In genomic region chr10:44071095-44071494, GRCm38 (mm10) we compare ENCODE assay signal across 8 mouse cellular contexts.
DNase-seq lines count a peak whose midpoint lies in the region; ATAC-seq and TF ChIP-seq lines count a peak whose summit lies in the region.

No protein-coding gene starts in this region.

- ATAC-seq in hindbrain, embryonic 13.5 days (ENCODE audit: low FRiP score): peak; percentile 87

- 4% methylated on average over 4 of the region's 4 CpGs for WGBS in hindbrain, embryonic 13.5 days

- peak; percentile 56 for TF ChIP-seq CTCF in ES-Bruce4 (IDR thresholded peaks at IDR 0.05; ENCODE audit: low read depth, low read length)
- TF ChIP-seq CTCF in embryonic fibroblast, embryonic 13.5 days (IDR thresholded peaks at IDR 0.05; ENCODE audit: borderline replicate concordance, insufficient read depth, low read length): peak; percentile 59; the same call in 1 of the 2 replicates

- peaks cover 2% of the 10 kb centered on the region for H3K4me1 ChIP-seq in ES-Bruce4 (ENCODE audit: control insufficient read depth, insufficient read depth, low read length)
- H3K4me1 ChIP-seq in embryonic fibroblast, embryonic 13.5 days (ENCODE audit: control insufficient read depth, insufficient read depth, low read length): no peaks in the 10 kb centered on the region
- H3K4me1 ChIP-seq in hindbrain, embryonic 13.5 days (replicated peaks): no peaks in the 10 kb centered on the region

- no peak for TF ChIP-seq POLR2A in ES-Bruce4 (IDR thresholded peaks at IDR 0.05; ENCODE audit: insufficient read depth, low read length)
- no peak for TF ChIP-seq POLR2A in embryonic fibroblast, embryonic 13.5 days (IDR thresholded peaks at IDR 0.05; ENCODE audit: low read depth, low read length)

- peak; percentile 40 for DNase-seq in adrenal gland, adult 8-10 months
- peak; percentile 31 for DNase-seq in layer of hippocampus, adult 9-11 months
- DNase-seq in lung, postnatal 25 days (ENCODE audit: low spot score): peak; percentile 78
- DNase-seq in ovary, postnatal 36 days (ENCODE audit: low spot score): peak; percentile 26
- peak; percentile 68 for DNase-seq in thymus, postnatal 25 days

- no peak overlapping the region for H3K4me3 ChIP-seq in ES-Bruce4 (ENCODE audit: low read depth, low read length)
- no peak overlapping the region for H3K4me3 ChIP-seq in embryonic fibroblast, embryonic 13.5 days (ENCODE audit: insufficient read depth, low read length)
- H3K4me3 ChIP-seq in hindbrain, embryonic 13.5 days: no peak overlapping the region

- no peak overlapping the region for H3K4me2 ChIP-seq in hindbrain, embryonic 13.5 days

- H3K27me3 ChIP-seq in ES-Bruce4 (ENCODE audit: control insufficient read depth, insufficient read depth, low read length, poor library complexity, severe bottlenecking): no peaks in the 10 kb centered on the region
- no peaks in the 10 kb centered on the region for H3K27me3 ChIP-seq in hindbrain, embryonic 13.5 days

- H3K9ac ChIP-seq in ES-Bruce4 (ENCODE audit: low read depth, poor library complexity, severe bottlenecking): no peak overlapping the region
- no peak overlapping the region for H3K9ac ChIP-seq in hindbrain, embryonic 13.5 days

- H3K27ac ChIP-seq in ES-Bruce4 (ENCODE audit: insufficient read depth, low read length): no peak overlapping the region
- H3K27ac ChIP-seq in embryonic fibroblast, embryonic 13.5 days (ENCODE audit: insufficient read depth, low read length): no peak overlapping the region
- H3K27ac ChIP-seq in hindbrain, embryonic 13.5 days: no peak overlapping the region

- TF ChIP-seq EP300 in ES-Bruce4 (IDR thresholded peaks at IDR 0.05; ENCODE audit: insufficient read depth, low read depth, low read length): no peak

- H3K9me3 ChIP-seq in ES-Bruce4 (replicated peaks; ENCODE audit: control insufficient read depth, insufficient read depth, low read length, poor library complexity, severe bottlenecking): no peaks in the 10 kb centered on the region
- no peaks in the 10 kb centered on the region for H3K9me3 ChIP-seq in hindbrain, embryonic 13.5 days

- H3K36me3 ChIP-seq in ES-Bruce4 (ENCODE audit: control insufficient read depth, insufficient read depth, low read length, poor library complexity, severe bottlenecking): no peaks in the 10 kb centered on the region
- no peaks in the 10 kb centered on the region for H3K36me3 ChIP-seq in hindbrain, embryonic 13.5 days

Comparison
In these comparisons a context has a peak if more than half of its experiments do, and no peak if none do; other contexts are left out.
1. DNase-seq: peak in every context shown above with its lines; median percentile 78 in lung, postnatal 25 days; 68 in thymus, postnatal 25 days; 40 in adrenal gland, adult 8-10 months; 31 in layer of hippocampus, adult 9-11 months; 26 in ovary, postnatal 36 days.